Mouse (Mus musculus) kidney, embryonic 15.5 days (tissue): ENCODE data around the gene Serpina6. TPM values are rescaled to one million over a fixed set of nuclear protein-coding genes. Genes with fewer than 3 reads are reported as not detected.

ENCODE experiments used
- polyA plus RNA-seq: library from polyadenylated mRNA; unstranded; fragments of >200 nt; fragmentation: Nextera tagmentation; extraction: Ambion mirVana; gene quantifications from 2 replicates; pipeline ENCODE4 v1.2.1, GENCODE M21; 2015

Serpina6 gene
- polyA plus RNA-seq, 1 experiment from 2014 or later: 29.8 TPM

Other genes starting within 250 kb of the Serpina6 start
- gene 9330161L09Rik, start 249.4 kb downstream of the Serpina6 start, polyA plus RNA-seq: 0.21 and 0.33 TPM in 2 replicates
- gene Ddx24, start 231.4 kb downstream of the Serpina6 start, polyA plus RNA-seq: 96.4 and 105 TPM in 2 replicates
- gene Ifi27, start 223.0 kb downstream of the Serpina6 start, polyA plus RNA-seq: 28.3 and 35.4 TPM in 2 replicates
- gene Ifi27l2a, start 213.5 kb downstream of the Serpina6 start, polyA plus RNA-seq: 11.1 and 11.2 TPM in 2 replicates
- gene Ifi27l2b, start 200.0 kb downstream of the Serpina6 start, polyA plus RNA-seq: 0.21 TPM in 1 of 2 replicates, not detected in the other
- gene Ppp4r4, start 124.9 kb downstream of the Serpina6 start, polyA plus RNA-seq: 1.0 and 1.7 TPM in 2 replicates
- 1.1 and 1.4 TPM in 2 replicates for gene Serpina10, start 25.8 kb downstream of the Serpina6 start, polyA plus RNA-seq
- not detected in 2 replicates for gene Serpina16, start 18.9 kb upstream of the Serpina6 start, polyA plus RNA-seq
- not detected in 2 replicates for gene Serpina1f, start 38.3 kb upstream of the Serpina6 start, polyA plus RNA-seq
- gene Serpina1d, start 116.4 kb upstream of the Serpina6 start, polyA plus RNA-seq: 1.7 and 5.0 TPM in 2 replicates
- 8.4 and 14.2 TPM in 2 replicates for gene Serpina1b, start 173.2 kb upstream of the Serpina6 start, polyA plus RNA-seq
- 13.3 and 18.7 TPM in 2 replicates for gene Serpina1a, start 206.3 kb upstream of the Serpina6 start, polyA plus RNA-seq
- gene Serpina1c, start 247.7 kb upstream of the Serpina6 start, polyA plus RNA-seq: 2.3 and 2.6 TPM in 2 replicates